Mouse (Mus musculus): Measurements from ENCODE around the gene Zfp57.

DNA sequence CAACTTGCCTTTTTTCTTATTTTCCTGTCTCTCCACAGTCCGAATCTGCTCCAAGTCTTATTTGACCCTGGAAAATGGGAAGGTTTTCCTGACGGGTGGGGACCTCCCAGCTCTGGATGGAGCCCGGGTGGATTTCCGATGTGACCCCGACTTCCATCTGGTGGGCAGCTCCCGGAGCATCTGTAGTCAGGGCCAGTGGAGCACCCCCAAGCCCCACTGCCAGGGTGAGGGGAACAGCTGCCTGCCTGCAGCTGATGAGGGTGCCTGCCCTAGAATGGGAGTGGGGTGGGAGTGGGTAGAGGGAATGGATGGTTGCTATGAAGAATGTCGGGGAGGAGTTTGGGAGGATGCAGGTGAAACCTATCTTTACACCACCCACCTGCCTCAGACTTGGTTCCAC, 47.4 kb downstream of the Zfp57 start:
- no peak for TF ChIP-seq POLR2A (IDR thresholded peaks at IDR 0.05; ENCODE audit: insufficient read depth, low read depth, low read length)
- no peak for TF ChIP-seq CTCF (IDR thresholded peaks at IDR 0.05; ENCODE audit: insufficient read depth, low read depth, low read length)
